Mouse (Mus musculus) bone marrow, adult 2 months (tissue): ENCODE data around the gene C1s1.

ENCODE experiments used
- CTCF ChIP-seq: fragments of 200-500 bp; IDR thresholded peaks from 2 replicates; pipeline ENCODE4 v1.5.1; 2011; ENCODE audit warnings: low read length, control low read depth; ENCODE audit not compliant: control insufficient read depth, insufficient read depth
- POLR2A ChIP-seq: fragments of 200-500 bp; IDR thresholded peaks from 2 replicates; pipeline ENCODE4 v1.6.1; 2011; ENCODE audit warnings: low read depth, mild to moderate bottlenecking, control low read depth, low read length, borderline replicate concordance; ENCODE audit not compliant: control insufficient read depth

DNA sequence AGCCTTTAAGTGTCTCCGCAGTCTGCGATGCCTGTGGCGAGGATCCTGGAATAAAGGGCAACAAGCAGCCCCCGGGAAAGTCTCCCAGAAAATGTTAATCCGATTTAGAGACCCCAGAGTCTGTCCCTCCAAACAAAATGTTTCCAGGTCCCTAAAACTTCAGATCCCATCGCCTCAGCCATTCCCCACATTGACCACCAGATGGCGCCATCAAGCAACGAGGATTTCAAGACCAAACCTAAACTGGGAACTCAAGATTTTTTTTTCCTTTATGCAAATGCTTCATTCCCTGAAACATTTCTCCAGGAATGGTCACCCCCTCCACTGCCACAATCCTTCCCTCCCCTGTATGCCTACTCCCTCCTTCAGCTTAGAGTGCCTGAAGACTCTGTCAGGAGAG, 27.9 kb upstream of the C1s1 start, which contains the start of gene C1rb:
- TF ChIP-seq CTCF (peak; percentile 75), POLR2A (no peak)
